Mouse (Mus musculus) limb, embryonic 11.5 days (tissue): ENCODE results near the gene Slc29a3. TPM values are rescaled to one million over a fixed set of nuclear protein-coding genes. Genes with fewer than 3 reads are reported as not detected.
A peak's percentile ranks its signal among the peaks of the same experiment; 100 is the strongest.

Experiments used
- ATAC-seq: fragments of 200-750 bp; cut with Nextera tagmentation; 2 replicates; pipeline ENCODE4 v1.8.0; 2017; ENCODE audit warnings: low read depth; ENCODE audit not compliant: insufficient number of reproducible peaks, low FRiP score, low TSS enrichment
- DNase-seq: peaks from one replicate; pipeline ENCODE4 v3.0.0-alpha.2; 2015; ENCODE audit warnings: low spot score
- H3K27ac ChIP-seq: fragments of 300-500 bp; sonication (generic); replicated peaks from 2 replicates; pipeline ENCODE4 v1.5.1; 2014; ENCODE audit warnings: low read depth, mild to moderate bottlenecking, low read length
- H3K27me3 ChIP-seq: fragments of 300-500 bp; sonication (generic); 2 replicates; pipeline ENCODE4 v1.6.1; 2014; ENCODE audit warnings: mild to moderate bottlenecking, low read length, mixed read lengths; ENCODE audit not compliant: control insufficient read depth, insufficient read depth
- H3K36me3 ChIP-seq: fragments of 300-500 bp; sonication (generic); 2 replicates; pipeline ENCODE4 v1.6.1; 2014; ENCODE audit warnings: mild to moderate bottlenecking, low read length, moderate library complexity, mixed read lengths; ENCODE audit not compliant: control insufficient read depth, insufficient read depth
- H3K4me1 ChIP-seq: fragments of 300-500 bp; sonication (generic); 2 replicates; pipeline ENCODE4 v1.6.1; 2014; ENCODE audit warnings: low read length, mixed read lengths; ENCODE audit not compliant: control insufficient read depth, insufficient read depth
- H3K4me2 ChIP-seq: fragments of 300-500 bp; sonication (generic); 2 replicates; pipeline ENCODE4 v1.6.1; 2014; ENCODE audit warnings: low read depth, mild to moderate bottlenecking, moderate library complexity; ENCODE audit not compliant: severe bottlenecking
- H3K4me3 ChIP-seq: fragments of 300-500 bp; sonication (generic); 2 replicates; pipeline ENCODE4 v1.5.1; 2014; ENCODE audit warnings: low read depth, low read length
- H3K9ac ChIP-seq: fragments of 300-500 bp; sonication (generic); 2 replicates; pipeline ENCODE4 v1.6.1; 2014; ENCODE audit warnings: mild to moderate bottlenecking, low read length
- H3K9me3 ChIP-seq: fragments of 300-500 bp; sonication (generic); 2 replicates; pipeline ENCODE4 v1.6.1; 2016; ENCODE audit warnings: low read length; ENCODE audit not compliant: control insufficient read depth
- WGBS: fragments of 180-500 bp; shearing (Covaris S2); extraction: QIAGEN DNeasy Blood & Tissue Kit; methylation state at CpG from one replicate; pipeline ENCODE4 v1.1.7; 2014; 5-methylcytosine and 5-hydroxymethylcytosine counted together
- polyA plus RNA-seq: library from polyadenylated mRNA; unstranded; fragments of >200 nt; fragmentation: Nextera tagmentation; extraction: Ambion mirVana; gene quantifications from 2 replicates; pipeline ENCODE4 v1.2.1, GENCODE M21; 2014

The Slc29a3 gene
- polyA plus RNA-seq, 1 experiment from 2014 or later: 6.4 TPM

DNA sequence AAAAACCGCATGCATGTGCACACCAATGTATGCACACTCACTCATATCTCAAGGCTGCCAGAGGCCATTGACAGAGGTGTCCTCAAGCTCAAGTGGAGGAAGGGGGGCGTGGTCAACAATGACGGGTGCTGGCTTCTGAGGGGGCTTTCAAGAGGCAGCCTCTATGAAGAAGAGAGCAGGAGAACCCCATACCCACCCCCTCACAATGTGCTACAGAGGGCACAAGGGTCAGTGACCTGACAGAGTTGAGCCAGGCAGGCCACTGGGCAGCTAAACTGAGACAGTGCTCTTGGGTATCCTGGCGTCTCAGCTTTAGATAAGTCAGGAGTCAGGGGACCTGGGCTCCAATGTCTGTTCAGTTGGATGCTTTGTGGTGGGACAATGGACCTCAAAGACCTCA lies 63.2 kb downstream of the Slc29a3 start:
- H3K4me3 ChIP-seq: no peak overlapping the region
- no peaks in the 10 kb centered on the region for H3K9me3 ChIP-seq
- peaks cover 48% of the 10 kb centered on the region for H3K27me3 ChIP-seq
- ATAC-seq: no peak
- 75% methylated on average over 4 of the region's 4 CpGs for WGBS
- no peak overlapping the region for H3K4me2 ChIP-seq
- no peaks in the 10 kb centered on the region for H3K36me3 ChIP-seq
- H3K27ac ChIP-seq: no peak overlapping the region
- H3K9ac ChIP-seq: no peak overlapping the region
- H3K4me1 ChIP-seq: peaks cover 10% of the 10 kb centered on the region
- no peak for DNase-seq

DNA sequence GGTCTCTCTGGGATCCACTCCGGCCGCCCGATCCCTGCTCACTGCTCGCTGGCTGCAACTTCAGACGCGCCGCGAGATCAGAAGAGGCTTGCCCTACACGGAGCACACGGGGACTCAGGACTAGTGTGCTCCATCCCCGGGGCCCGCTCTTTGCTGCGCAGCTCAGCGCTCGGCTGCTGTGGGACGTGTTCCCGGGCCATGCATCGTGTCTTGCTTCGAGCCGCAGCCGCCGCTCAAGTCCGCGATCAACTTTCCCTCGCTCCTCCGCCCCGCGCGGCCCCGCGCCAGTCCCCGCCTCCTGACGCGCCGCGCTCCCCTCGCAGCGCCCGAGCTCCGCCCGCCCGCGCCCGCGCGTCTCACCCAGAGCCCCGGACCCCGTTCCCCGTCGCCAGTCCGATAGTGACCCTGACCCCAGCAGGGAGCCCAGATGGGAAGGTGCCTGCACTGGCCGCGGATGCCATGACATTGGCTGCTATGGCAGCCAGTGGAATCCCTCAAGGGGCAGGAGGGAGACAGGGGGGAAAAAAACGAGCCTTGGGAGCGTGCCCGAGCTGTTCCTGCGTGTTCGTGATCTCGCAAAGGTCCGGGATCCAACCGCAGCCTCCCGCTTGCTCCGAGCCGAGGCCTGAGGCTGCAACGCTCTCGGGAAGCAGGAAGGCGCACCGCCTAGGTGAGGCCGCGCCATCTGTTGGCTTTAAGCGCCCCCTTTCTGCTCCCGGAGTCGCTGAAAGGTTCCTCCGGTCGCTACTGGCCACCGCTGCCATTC lies 65.4 kb downstream of the Slc29a3 start:
- under 1% methylated on average over 76 of the region's 76 CpGs for WGBS

GRCm38 (mm10) chr10:60686641-60686975 lies 66.0 kb downstream of the Slc29a3 start:
- peak overlapping the region; percentile 53 for H3K4me3 ChIP-seq
- 0% methylated on average over 37 of the region's 37 CpGs for WGBS
- peaks cover 54% of the 10 kb centered on the region for H3K27me3 ChIP-seq
- H3K36me3 ChIP-seq: no peaks in the 10 kb centered on the region
- ATAC-seq: no peak
- H3K9me3 ChIP-seq: no peaks in the 10 kb centered on the region
- no peak overlapping the region for H3K27ac ChIP-seq
- H3K4me2 ChIP-seq: peak overlapping the region; percentile 100
- peak overlapping the region; percentile 53; the same call in 1 of the 2 replicates for H3K9ac ChIP-seq
- no peak for DNase-seq
- peaks cover 10% of the 10 kb centered on the region for H3K4me1 ChIP-seq

More for the DNA sequence above, 65.4 kb downstream of the Slc29a3 start:
- Histone ChIP-seq H3K4me2 (peak overlapping the region; percentile 100), H3K4me1 (peaks cover 10% of the 10 kb centered on the region), H3K9me3 (no peaks in the 10 kb centered on the region), H3K27ac (no peak overlapping the region), H3K4me3 (peak overlapping the region; percentile 53), H3K9ac (peak overlapping the region; percentile 53; the same call in 1 of the 2 replicates), H3K27me3 (peaks cover 54% of the 10 kb centered on the region), H3K36me3 (no peaks in the 10 kb centered on the region)
- peak; percentile 55; the same call in 1 of the 2 replicates for ATAC-seq
- peak; percentile 78 for DNase-seq

DNA sequence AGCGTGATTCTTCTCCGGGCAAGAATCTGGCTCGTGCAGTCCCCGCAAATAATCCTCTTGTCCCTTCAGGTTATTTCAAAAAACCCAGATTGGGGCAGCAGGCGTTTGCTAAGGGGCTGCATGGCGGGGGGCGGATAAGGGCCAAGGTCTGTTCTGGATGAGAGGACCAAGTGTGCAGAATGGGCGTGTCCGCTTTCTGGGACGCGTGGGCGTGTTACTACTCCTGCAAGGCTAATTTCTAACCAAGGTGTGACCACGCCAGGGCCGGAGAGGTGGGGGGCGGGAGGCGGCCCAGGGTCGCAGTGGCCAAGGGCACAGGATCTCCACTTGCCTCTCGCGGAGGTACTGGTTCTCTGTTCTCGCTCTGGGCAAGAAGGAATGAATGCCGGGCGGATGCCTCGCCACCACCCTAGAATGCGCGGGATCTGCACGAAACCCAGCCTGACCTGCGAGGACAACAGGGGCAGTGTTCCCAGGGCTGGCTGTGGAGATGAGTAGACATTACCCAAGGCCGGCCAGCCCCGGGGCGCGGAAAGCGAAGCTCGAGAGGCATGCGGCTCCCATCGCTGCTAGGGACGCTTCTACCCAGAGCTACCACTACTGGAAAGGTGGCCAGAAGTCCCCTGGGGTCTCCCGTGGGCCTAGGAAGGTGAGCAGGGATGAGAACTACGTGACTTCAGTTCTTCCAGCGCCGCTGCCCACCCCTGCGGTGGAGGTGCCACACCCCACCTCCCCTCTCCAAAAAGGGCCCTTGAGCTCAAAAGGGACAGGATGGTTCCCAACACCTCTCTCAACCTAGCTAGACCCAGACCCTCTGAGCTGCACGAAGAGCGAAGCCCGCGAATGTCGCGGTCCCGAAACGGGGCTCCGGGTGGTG lies 66.6 kb downstream of the Slc29a3 start:
- Histone ChIP-seq H3K4me1 (peaks cover 10% of the 10 kb centered on the region), H3K9me3 (no peaks in the 10 kb centered on the region), H3K36me3 (no peaks in the 10 kb centered on the region), H3K9ac (no peak overlapping the region), H3K27ac (no peak overlapping the region), H3K27me3 (peaks cover 54% of the 10 kb centered on the region), H3K4me3 (peak overlapping the region; percentile 53), H3K4me2 (peak overlapping the region; percentile 100)
- WGBS: 6% methylated on average over 50 of the region's 50 CpGs
- no peak for ATAC-seq
- DNase-seq: peak; percentile 46

DNA sequence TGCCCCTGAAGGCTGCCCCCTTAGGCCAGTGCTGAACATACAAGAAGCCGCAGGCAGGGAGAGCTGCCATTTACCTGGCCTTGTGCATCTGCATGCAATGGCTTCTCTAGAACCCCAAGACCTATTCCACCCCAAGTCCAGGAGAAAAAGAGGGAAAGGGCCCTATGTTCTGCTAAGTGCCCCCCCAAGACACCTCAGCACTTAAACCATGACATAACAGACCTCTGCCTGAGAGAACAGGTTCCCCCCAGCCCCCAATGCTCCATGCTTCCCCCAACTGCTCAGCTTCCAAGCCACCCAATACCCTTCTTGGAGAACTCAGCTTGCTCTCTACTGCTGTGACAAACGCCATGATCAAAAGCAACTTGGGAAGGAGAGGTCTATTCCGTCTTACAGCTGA lies 73.7 kb downstream of the Slc29a3 start:
- no peaks in the 10 kb centered on the region for H3K36me3 ChIP-seq
- H3K4me2 ChIP-seq: no peak overlapping the region
- H3K27ac ChIP-seq: no peak overlapping the region
- H3K27me3 ChIP-seq: peaks cover 2% of the 10 kb centered on the region; the same call in 1 of the 2 replicates
- no peak for DNase-seq
- H3K9ac ChIP-seq: no peak overlapping the region
- whole genome bisulfite sequencing: 82% methylated on average over 3 of the region's 3 CpGs
- no peak for ATAC-seq
- no peak overlapping the region for H3K4me3 ChIP-seq
- no peaks in the 10 kb centered on the region for H3K4me1 ChIP-seq
- no peaks in the 10 kb centered on the region for H3K9me3 ChIP-seq

DNA sequence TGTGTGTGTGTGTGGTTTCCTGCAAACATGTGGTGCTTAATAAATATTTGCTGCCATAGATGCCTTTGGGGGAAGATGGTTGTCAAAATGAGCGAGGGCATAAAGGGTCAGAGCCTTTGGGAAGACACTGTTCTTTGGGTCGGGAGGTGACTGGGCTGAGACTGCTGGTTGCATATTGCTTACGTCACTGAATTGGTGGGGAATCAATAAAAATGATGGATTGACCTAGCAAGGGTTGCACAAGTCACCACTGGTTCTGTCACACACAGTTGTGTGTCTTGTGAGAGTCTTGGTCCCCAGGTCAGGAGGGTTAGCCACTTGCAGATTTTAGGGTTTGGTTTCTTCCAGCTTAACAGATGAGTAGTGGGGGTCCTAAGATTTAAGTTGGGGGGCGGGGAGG lies 75.3 kb downstream of the Slc29a3 start:
- Histone ChIP-seq H3K27me3 (no peaks in the 10 kb centered on the region), H3K27ac (no peak overlapping the region), H3K9ac (no peak overlapping the region), H3K4me1 (no peaks in the 10 kb centered on the region), H3K4me2 (no peak overlapping the region), H3K36me3 (no peaks in the 10 kb centered on the region), H3K4me3 (no peak overlapping the region), H3K9me3 (no peaks in the 10 kb centered on the region)
- ATAC-seq (no peak), DNase-seq (no peak)
- 67% methylated on average over 4 of the region's 4 CpGs for WGBS

DNA sequence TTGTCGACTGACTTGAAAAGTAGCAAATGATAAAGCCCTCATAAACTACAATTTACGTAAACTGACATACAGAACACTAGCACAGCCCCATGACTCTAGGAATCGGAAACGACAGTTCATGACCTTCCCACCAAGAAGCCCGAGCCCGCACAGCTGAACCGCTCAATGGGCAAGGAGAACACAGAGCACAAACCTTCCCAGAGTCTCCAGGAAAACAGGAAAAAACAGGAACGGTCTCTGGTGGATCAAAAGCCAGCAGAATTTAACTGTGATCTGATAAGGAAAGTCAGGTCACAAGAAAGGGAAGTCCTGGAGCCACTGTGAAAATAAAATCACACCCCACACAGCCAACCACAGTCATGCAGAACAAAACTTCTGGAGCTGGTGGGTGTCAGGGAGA lies 82.4 kb downstream of the Slc29a3 start:
- H3K9ac ChIP-seq: no peak overlapping the region
- DNase-seq: no peak
- 59% methylated on average over 8 of the region's 8 CpGs for WGBS
- H3K9me3 ChIP-seq: no peaks in the 10 kb centered on the region
- no peak overlapping the region for H3K4me3 ChIP-seq
- ATAC-seq: no peak
- H3K27ac ChIP-seq: no peak overlapping the region
- H3K27me3 ChIP-seq: no peaks in the 10 kb centered on the region
- H3K4me2 ChIP-seq: no peak overlapping the region
- no peaks in the 10 kb centered on the region for H3K36me3 ChIP-seq
- H3K4me1 ChIP-seq: no peaks in the 10 kb centered on the region

- H3K4me3 ChIP-seq: no peak overlapping the region
Observed at GRCm38 (mm10) chr10:60668591-60668990, 84.0 kb downstream of the Slc29a3 start.

More at GRCm38 (mm10) chr10:60668591-60668990, 84.0 kb downstream of the Slc29a3 start:
- Histone ChIP-seq H3K9ac (no peak overlapping the region), H3K36me3 (no peaks in the 10 kb centered on the region), H3K4me1 (no peaks in the 10 kb centered on the region), H3K27me3 (no peaks in the 10 kb centered on the region), H3K4me2 (no peak overlapping the region), H3K9me3 (no peaks in the 10 kb centered on the region), H3K27ac (no peak overlapping the region)
- DNase-seq (no peak), ATAC-seq (no peak)
- WGBS: 81% methylated on average over 3 of the region's 3 CpGs
